Mouse (Mus musculus) hindbrain, embryonic 12.5 days (tissue): Measurements from ENCODE around the gene Ap2a2. TPM values are rescaled to one million over a fixed set of nuclear protein-coding genes. Genes with fewer than 3 reads are reported as not detected.
"Not testable (repeated sequence)": the region's sequence is repeated elsewhere in the genome, so short reads cannot be mapped to it uniquely, and the experiment has no call there.

Source experiments
- ATAC-seq: fragments of 200-750 bp; cut with Nextera tagmentation; 2 replicates; pipeline ENCODE4 v1.8.0; 2017; ENCODE audit warnings: moderate TSS enrichment; ENCODE audit not compliant: low FRiP score
- H3K27ac ChIP-seq: fragments of 300-500 bp; sonication (generic); 2 replicates; pipeline ENCODE4 v1.5.1; 2016; ENCODE audit warnings: mild to moderate bottlenecking
- H3K27me3 ChIP-seq: fragments of 300-500 bp; sonication (generic); 2 replicates; pipeline ENCODE4 v1.6.1; 2016; ENCODE audit warnings: mild to moderate bottlenecking
- H3K36me3 ChIP-seq: fragments of 300-500 bp; sonication (generic); 2 replicates; pipeline ENCODE4 v1.6.1; 2016; ENCODE audit warnings: mild to moderate bottlenecking
- H3K4me1 ChIP-seq: fragments of 300-500 bp; sonication (generic); 2 replicates; pipeline ENCODE4 v1.6.1; 2016
- H3K4me2 ChIP-seq: fragments of 300-500 bp; sonication (generic); replicated peaks from 2 replicates; pipeline ENCODE4 v1.6.1; 2016; ENCODE audit warnings: mild to moderate bottlenecking
- H3K4me3 ChIP-seq: fragments of 300-500 bp; sonication (generic); 2 replicates; pipeline ENCODE4 v1.5.1; 2016; ENCODE audit warnings: mild to moderate bottlenecking
- H3K9ac ChIP-seq: fragments of 300-500 bp; sonication (generic); 2 replicates; pipeline ENCODE4 v1.6.1; 2016; ENCODE audit warnings: mild to moderate bottlenecking, moderate library complexity
- H3K9me3 ChIP-seq: fragments of 300-500 bp; sonication (generic); replicated peaks from 2 replicates; pipeline ENCODE4 v1.6.1; 2016; ENCODE audit warnings: mild to moderate bottlenecking
- WGBS: fragments of 180-500 bp; shearing (Covaris S2); methylation state at CpG from one replicate; pipeline ENCODE4 v1.1.7; 2016; 5-methylcytosine and 5-hydroxymethylcytosine counted together
- polyA plus RNA-seq: library from polyadenylated mRNA; unstranded; fragments of >200 nt; fragmentation: Nextera tagmentation; extraction: Ambion mirVana; gene quantifications from 2 replicates; pipeline ENCODE4 v1.2.1, GENCODE M21; 2016

The Ap2a2 gene
- polyA plus RNA-seq, 1 experiment from 2014 or later: 114 TPM

- Histone ChIP-seq H3K36me3 (no peaks in the 10 kb centered on the region), H3K4me1 (no peaks in the 10 kb centered on the region), H3K9me3 (no peaks in the 10 kb centered on the region), H3K4me2 (no peak overlapping the region), H3K27me3 (no peaks in the 10 kb centered on the region), H3K4me3 (no peak overlapping the region), H3K27ac (no peak overlapping the region), H3K9ac (no peak overlapping the region)
- no peak for ATAC-seq
- WGBS: 59% methylated on average over 3 of the region's 3 CpGs
Measured at GRCm38 (mm10) chr7:141643160-141643559, 81.2 kb downstream of the Ap2a2 start.

DNA sequence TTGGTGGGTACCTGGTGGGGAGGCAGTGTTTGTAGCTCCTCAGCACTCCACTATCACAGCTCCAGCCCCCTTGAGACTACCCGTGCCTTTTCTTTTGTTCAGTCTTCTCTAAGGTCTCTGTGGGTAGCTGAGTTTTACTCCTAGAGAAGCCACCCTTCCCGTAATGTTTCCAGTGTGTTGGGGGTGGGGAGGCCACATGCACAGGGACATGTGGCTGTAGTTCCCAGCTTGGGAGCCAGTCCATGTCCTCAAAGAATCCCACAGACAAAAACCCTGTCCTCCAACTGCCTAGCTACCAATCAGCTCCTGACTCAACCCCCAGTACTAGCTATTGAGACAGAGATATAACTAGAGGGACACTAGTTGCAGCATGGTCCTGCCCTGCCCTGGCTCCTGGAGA lies 85.1 kb downstream of the Ap2a2 start:
- no peak overlapping the region for H3K4me2 ChIP-seq
- H3K4me3 ChIP-seq: no peak overlapping the region
- H3K27me3 ChIP-seq: no peaks in the 10 kb centered on the region
- no peaks in the 10 kb centered on the region for H3K9me3 ChIP-seq
- WGBS: 66% methylated on average over 2 of the region's 2 CpGs
- H3K9ac ChIP-seq: no peak overlapping the region
- H3K36me3 ChIP-seq: no peaks in the 10 kb centered on the region
- no peak for ATAC-seq
- no peaks in the 10 kb centered on the region for H3K4me1 ChIP-seq
- no peak overlapping the region for H3K27ac ChIP-seq

DNA sequence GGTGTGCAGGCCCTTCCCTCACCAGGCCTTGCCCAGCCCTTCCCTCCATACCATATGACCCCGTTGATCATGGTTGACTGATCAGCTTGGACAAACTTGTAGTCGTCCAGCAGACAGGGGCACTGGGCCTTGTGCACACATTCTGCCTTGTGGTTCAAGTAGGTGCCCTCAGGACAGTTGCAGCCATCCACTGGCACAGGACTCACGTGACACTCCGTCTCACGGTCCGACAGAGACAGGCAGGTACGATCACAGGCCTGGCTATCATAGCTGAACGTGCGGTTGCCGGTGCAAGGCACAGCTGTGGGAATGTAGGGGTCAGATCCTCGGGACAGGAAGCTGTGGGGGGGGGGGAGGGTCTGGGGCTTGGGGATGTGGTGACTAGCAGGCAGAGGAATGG lies 85.8 kb downstream of the Ap2a2 start:
- H3K4me3 ChIP-seq: no peak overlapping the region
- H3K27ac ChIP-seq: no peak overlapping the region
- WGBS: 74% methylated on average over 11 of the region's 11 CpGs
- H3K4me1 ChIP-seq: no peaks in the 10 kb centered on the region
- H3K9ac ChIP-seq: no peak overlapping the region
- H3K36me3 ChIP-seq: no peaks in the 10 kb centered on the region
- no peaks in the 10 kb centered on the region for H3K9me3 ChIP-seq
- H3K27me3 ChIP-seq: no peaks in the 10 kb centered on the region
- no peak for ATAC-seq
- H3K4me2 ChIP-seq: no peak overlapping the region

GRCm38 (mm10) chr7:141652191-141652590 lies 90.2 kb downstream of the Ap2a2 start:
- no peaks in the 10 kb centered on the region for H3K36me3 ChIP-seq
- no peak overlapping the region for H3K27ac ChIP-seq
- ATAC-seq: no peak
- no peaks in the 10 kb centered on the region for H3K9me3 ChIP-seq
- H3K4me3 ChIP-seq: no peak overlapping the region
- no peak overlapping the region for H3K9ac ChIP-seq
- H3K27me3 ChIP-seq: no peaks in the 10 kb centered on the region
- no peak overlapping the region for H3K4me2 ChIP-seq
- 51% methylated on average over 7 of the region's 7 CpGs for WGBS
- no peaks in the 10 kb centered on the region for H3K4me1 ChIP-seq

- no peaks in the 10 kb centered on the region for H3K9me3 ChIP-seq
- 84% methylated on average over 1 of the region's 1 CpGs for WGBS
Measured at GRCm38 (mm10) chr7:141660346-141660745, 98.4 kb downstream of the Ap2a2 start.

DNA sequence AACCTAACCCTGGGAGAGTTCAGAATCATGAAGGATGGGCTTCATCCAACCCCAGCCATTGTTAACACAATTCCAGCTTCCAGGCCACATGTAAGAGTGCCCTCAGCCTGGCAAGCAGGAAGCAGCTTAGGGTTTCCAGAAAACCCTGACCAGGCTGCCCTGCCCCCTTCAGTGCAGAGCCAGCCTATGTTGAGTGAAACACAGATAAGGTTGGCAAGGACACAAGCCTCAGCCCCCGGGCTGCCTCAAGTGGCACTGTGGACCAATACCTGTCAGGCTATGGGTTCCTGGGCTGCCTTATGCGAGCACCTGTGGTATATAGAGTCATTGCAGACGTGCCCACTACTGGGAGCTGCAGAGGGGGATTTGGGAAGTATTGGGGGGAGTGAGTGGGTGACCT lies 99.5 kb downstream of the Ap2a2 start:
- WGBS: 79% methylated on average over 3 of the region's 3 CpGs
- H3K9me3 ChIP-seq: no peaks in the 10 kb centered on the region
- ATAC-seq: no peak

More at GRCm38 (mm10) chr7:141660346-141660745, 98.4 kb downstream of the Ap2a2 start:
- no peaks in the 10 kb centered on the region for H3K36me3 ChIP-seq
- H3K9ac ChIP-seq: no peak overlapping the region
- H3K4me1 ChIP-seq: no peaks in the 10 kb centered on the region
- ATAC-seq: no peak
- no peaks in the 10 kb centered on the region for H3K27me3 ChIP-seq
- H3K4me2 ChIP-seq: no peak overlapping the region
- H3K27ac ChIP-seq: no peak overlapping the region
- H3K4me3 ChIP-seq: no peak overlapping the region

GRCm38 (mm10) chr7:141662223-141662622 lies 100.2 kb downstream of the Ap2a2 start:
- ATAC-seq: no peak
- no peaks in the 10 kb centered on the region for H3K4me1 ChIP-seq
- no peaks in the 10 kb centered on the region for H3K9me3 ChIP-seq
- no peak overlapping the region for H3K27ac ChIP-seq
- 54% methylated on average over 5 of the region's 5 CpGs for WGBS
- no peak overlapping the region for H3K9ac ChIP-seq
- H3K27me3 ChIP-seq: no peaks in the 10 kb centered on the region
- H3K4me2 ChIP-seq: no peak overlapping the region
- H3K36me3 ChIP-seq: no peaks in the 10 kb centered on the region
- no peak overlapping the region for H3K4me3 ChIP-seq

More for the DNA sequence above, 99.5 kb downstream of the Ap2a2 start:
- Histone ChIP-seq H3K27me3 (no peaks in the 10 kb centered on the region), H3K9ac (no peak overlapping the region), H3K4me3 (no peak overlapping the region), H3K27ac (no peak overlapping the region), H3K4me1 (no peaks in the 10 kb centered on the region), H3K36me3 (no peaks in the 10 kb centered on the region), H3K4me2 (no peak overlapping the region)

- H3K4me1 ChIP-seq: no peaks in the 10 kb centered on the region
- no peak for ATAC-seq
- 21% methylated on average over 4 of the region's 4 CpGs for WGBS
- H3K36me3 ChIP-seq: no peaks in the 10 kb centered on the region
- H3K4me3 ChIP-seq: no peak overlapping the region
- no peaks in the 10 kb centered on the region for H3K9me3 ChIP-seq
- H3K27ac ChIP-seq: no peak overlapping the region
- H3K4me2 ChIP-seq: no peak overlapping the region
- no peaks in the 10 kb centered on the region for H3K27me3 ChIP-seq
- no peak overlapping the region for H3K9ac ChIP-seq
Measured at GRCm38 (mm10) chr7:141666190-141666589, 104.2 kb downstream of the Ap2a2 start.

DNA sequence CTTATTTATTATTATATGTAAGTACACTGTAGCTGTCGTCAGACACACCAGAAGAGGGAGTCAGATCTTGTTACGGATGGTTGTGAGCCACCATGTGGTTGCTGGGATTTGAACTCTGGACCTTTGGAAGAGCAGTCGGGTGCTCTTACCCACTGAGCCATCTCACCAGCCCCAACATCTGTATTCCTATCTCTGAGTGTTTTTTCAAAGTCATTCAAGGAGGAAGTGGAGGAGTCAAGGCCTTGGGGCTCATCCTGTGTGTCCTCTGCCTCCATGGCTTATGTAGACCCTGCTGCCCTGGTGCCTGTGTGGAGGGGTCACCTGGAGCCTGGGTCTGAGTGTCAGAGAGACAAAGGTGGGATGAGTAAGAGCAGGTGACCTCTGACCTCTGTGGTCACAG lies 107.1 kb downstream of the Ap2a2 start:
- H3K27me3 ChIP-seq, H3K4me3 ChIP-seq, H3K4me1 ChIP-seq, H3K9ac ChIP-seq, H3K4me2 ChIP-seq, H3K9me3 ChIP-seq, H3K36me3 ChIP-seq, ATAC-seq, H3K27ac ChIP-seq: not testable (repeated sequence)
- WGBS: 88% methylated on average over 3 of the region's 3 CpGs

DNA sequence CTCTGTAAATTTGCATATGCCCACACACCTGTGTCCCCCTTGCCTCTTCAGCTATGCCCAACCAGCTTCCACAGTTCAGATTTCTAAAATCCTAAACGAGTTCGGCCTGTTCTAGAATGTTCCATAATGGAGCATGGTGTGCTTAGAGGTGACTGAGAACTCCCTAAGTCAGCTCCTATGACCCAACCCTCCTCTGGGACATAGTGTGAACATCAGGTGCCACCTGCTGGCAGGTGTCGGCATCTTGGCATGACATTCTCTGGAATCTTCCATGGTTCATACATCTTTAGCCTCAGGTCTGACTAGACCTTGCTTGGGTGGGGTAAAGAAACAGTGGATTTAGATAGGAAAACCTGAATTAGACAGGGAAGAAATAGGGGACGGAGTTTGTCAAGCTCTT lies 109.0 kb downstream of the Ap2a2 start:
- H3K9ac ChIP-seq: no peak overlapping the region
- H3K4me1 ChIP-seq: no peaks in the 10 kb centered on the region
- no peaks in the 10 kb centered on the region for H3K27me3 ChIP-seq
- no peak overlapping the region for H3K27ac ChIP-seq
- no peaks in the 10 kb centered on the region for H3K36me3 ChIP-seq
- no peak for ATAC-seq
- no peak overlapping the region for H3K4me2 ChIP-seq
- H3K4me3 ChIP-seq: no peak overlapping the region
- no peaks in the 10 kb centered on the region for H3K9me3 ChIP-seq
- 81% methylated on average over 4 of the region's 4 CpGs for WGBS

DNA sequence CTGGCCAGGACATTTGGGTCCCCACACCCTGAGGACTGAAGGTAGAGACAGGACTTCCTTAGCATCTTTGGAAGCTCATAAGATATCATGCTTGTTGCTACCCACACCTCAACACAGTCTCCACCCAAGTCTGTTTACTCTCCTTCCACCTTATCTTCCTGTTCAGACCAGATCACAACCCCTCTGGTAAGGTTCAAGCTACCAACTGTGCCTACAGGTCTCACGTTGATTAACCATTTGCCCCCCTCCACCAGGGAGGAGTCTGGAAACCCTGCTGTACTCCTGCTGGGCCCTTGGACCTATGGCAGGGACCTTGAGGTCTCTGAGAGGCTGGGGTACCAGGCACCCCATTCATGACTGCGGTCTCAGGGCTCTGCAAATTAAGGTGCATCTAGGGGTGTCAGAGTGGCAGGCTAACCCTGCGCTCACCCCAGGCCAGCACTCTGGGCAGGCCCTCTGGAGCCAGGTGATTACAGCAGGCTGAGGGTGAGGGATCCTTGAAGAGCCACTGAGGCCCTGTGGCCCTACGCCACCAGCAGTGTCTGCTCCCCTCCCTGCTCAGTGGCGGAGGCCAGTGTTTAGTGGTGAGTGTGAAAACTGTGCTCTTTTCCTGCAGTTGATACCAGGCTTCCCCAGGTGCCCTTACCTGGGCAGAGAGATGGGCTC lies 109.8 kb downstream of the Ap2a2 start:
- H3K4me2 ChIP-seq: no peak overlapping the region
- H3K27me3 ChIP-seq: no peaks in the 10 kb centered on the region
- no peaks in the 10 kb centered on the region for H3K36me3 ChIP-seq
- H3K27ac ChIP-seq: no peak overlapping the region
- H3K4me3 ChIP-seq: no peak overlapping the region
- no peak for ATAC-seq
- H3K9me3 ChIP-seq: no peaks in the 10 kb centered on the region
- H3K4me1 ChIP-seq: no peaks in the 10 kb centered on the region
- WGBS: 89% methylated on average over 5 of the region's 5 CpGs
- no peak overlapping the region for H3K9ac ChIP-seq

- Histone ChIP-seq H3K4me1 (no peaks in the 10 kb centered on the region), H3K4me2 (no peak overlapping the region), H3K9me3 (no peaks in the 10 kb centered on the region), H3K27ac (no peak overlapping the region), H3K9ac (no peak overlapping the region), H3K4me3 (no peak overlapping the region), H3K36me3 (no peaks in the 10 kb centered on the region), H3K27me3 (no peaks in the 10 kb centered on the region)
- WGBS: 86% methylated on average over 4 of the region's 4 CpGs
- no peak for ATAC-seq
Measured at GRCm38 (mm10) chr7:141678922-141679321, 116.9 kb downstream of the Ap2a2 start.
